Mouse (Mus musculus) cerebellum, adult 2 months (tissue): ENCODE measurements around the gene Dclk1. TPM values are rescaled to one million over a fixed set of nuclear protein-coding genes. Genes with fewer than 3 reads are reported as not detected.

Experiments used
- DNase-seq, 2 experiments: peaks; one replicate each; pipeline ENCODE4 v3.0.0; 2021
- H3K27ac ChIP-seq: fragments of 200-500 bp; 2 replicates; pipeline ENCODE4 v1.5.1; 2012; ENCODE audit warnings: low read length, control low read depth, inconsistent platforms; ENCODE audit not compliant: insufficient read depth
- H3K27me3 ChIP-seq: fragments of 200-500 bp; 2 replicates; pipeline ENCODE4 v1.6.1; 2012; ENCODE audit warnings: inconsistent platforms, mild to moderate bottlenecking, low read length, moderate library complexity; ENCODE audit not compliant: control insufficient read depth, insufficient read depth
- H3K4me1 ChIP-seq: fragments of 200-500 bp; 2 replicates; pipeline ENCODE4 v1.6.1; 2011; ENCODE audit warnings: low read length; ENCODE audit not compliant: control insufficient read depth, insufficient read depth
- H3K4me3 ChIP-seq: fragments of 200-500 bp; replicated peaks from 2 replicates; pipeline ENCODE3; 2011; ENCODE audit warnings: mild to moderate bottlenecking, low read depth, low read length, control low read depth; ENCODE audit not compliant: insufficient read depth
- CTCF ChIP-seq: fragments of 200-500 bp; IDR thresholded peaks from 2 replicates; pipeline ENCODE4 v1.5.1; 2011; ENCODE audit warnings: low read depth, mild to moderate bottlenecking, control low read depth, low read length, moderate library complexity, borderline replicate concordance; ENCODE audit not compliant: insufficient read depth
- POLR2A ChIP-seq: fragments of 200-500 bp; IDR thresholded peaks from 2 replicates; pipeline ENCODE4 v1.6.1; 2011; ENCODE audit warnings: low read length, control low read depth, borderline replicate concordance; ENCODE audit not compliant: insufficient read depth
- WGBS: fragments of 180-500 bp; shearing (Covaris S2); methylation state at CpG from one replicate; pipeline ENCODE4 v1.1.7; 2018; 5-methylcytosine and 5-hydroxymethylcytosine counted together
- polyA plus RNA-seq: library from polyadenylated mRNA; depleted of rRNA; stranded (reverse); fragments of >200 nt; gene quantifications from 2 replicates; pipeline ENCODE4 v1.2.3, GENCODE M21; 2012

Dclk1 gene
- polyA plus RNA-seq, 1 experiment = 125 TPM

- peaks cover 10% of the 10 kb centered on the region; the same call in 1 of the 2 replicates for H3K4me1 ChIP-seq
- DNase-seq = no peak
- TF ChIP-seq POLR2A = no peak
- TF ChIP-seq CTCF = no peak
- no peaks in the 10 kb centered on the region for H3K27me3 ChIP-seq
- WGBS = 59% methylated on average over 3 of the region's 3 CpGs
- H3K4me3 ChIP-seq = no peak overlapping the region
- H3K27ac ChIP-seq = no peak overlapping the region
Observed at GRCm38 (mm10) chr3:55451877-55452276, 209.7 kb downstream of the Dclk1 start.

GRCm38 (mm10) chr3:55452464-55452863 is 210.3 kb downstream of the Dclk1 start:
- Histone ChIP-seq H3K27me3 (no peaks in the 10 kb centered on the region), H3K27ac (no peak overlapping the region), H3K4me3 (no peak overlapping the region), H3K4me1 (peaks cover 5% of the 10 kb centered on the region; the same call in 1 of the 2 replicates)
- TF ChIP-seq CTCF (no peak), POLR2A (no peak)
- no peak for DNase-seq
- 94% methylated on average over 2 of the region's 2 CpGs for WGBS

- TF ChIP-seq CTCF (no peak), POLR2A (no peak)
- 57% methylated on average over 3 of the region's 3 CpGs for WGBS
- H3K4me3 ChIP-seq = no peak overlapping the region
- H3K27me3 ChIP-seq = no peaks in the 10 kb centered on the region
- H3K27ac ChIP-seq = no peak overlapping the region
- DNase-seq = peak in 1 of 2 experiments; percentile 10
- H3K4me1 ChIP-seq = peaks cover 5% of the 10 kb centered on the region; the same call in 1 of the 2 replicates
Observed at GRCm38 (mm10) chr3:55461092-55461491, 218.9 kb downstream of the Dclk1 start.

- under 1% methylated on average over 17 of the region's 17 CpGs for WGBS
- no peak for TF ChIP-seq CTCF
- peak; percentile 79; the same call in 1 of the 2 replicates for TF ChIP-seq POLR2A
Observed at GRCm38 (mm10) chr3:55461685-55462655, 219.8 kb downstream of the Dclk1 start.

GRCm38 (mm10) chr3:55462904-55463668 is 220.9 kb downstream of the Dclk1 start:
- peak overlapping the region; percentile 56 for H3K4me3 ChIP-seq

More at GRCm38 (mm10) chr3:55461685-55462655, 219.8 kb downstream of the Dclk1 start:
- H3K27ac ChIP-seq = peak overlapping the region; percentile 98
- peaks cover 5% of the 10 kb centered on the region; the same call in 1 of the 2 replicates for H3K4me1 ChIP-seq
- peak; percentile 88 to 91 for DNase-seq
- peak overlapping the region; percentile 98 for H3K4me3 ChIP-seq
- no peaks in the 10 kb centered on the region for H3K27me3 ChIP-seq

GRCm38 (mm10) chr3:55464226-55464625 is 222.1 kb downstream of the Dclk1 start:
- DNase-seq = peak; percentile 39 to 75
- 8% methylated on average over 3 of the region's 3 CpGs for WGBS
- H3K27me3 ChIP-seq = no peaks in the 10 kb centered on the region
- H3K27ac ChIP-seq = peak overlapping the region; percentile 90; the same call in 1 of the 2 replicates
- H3K4me3 ChIP-seq = peak overlapping the region; percentile 20
- no peak for TF ChIP-seq CTCF
- peak; percentile 49; the same call in 1 of the 2 replicates for TF ChIP-seq POLR2A
- peaks cover 5% of the 10 kb centered on the region; the same call in 1 of the 2 replicates for H3K4me1 ChIP-seq

More at GRCm38 (mm10) chr3:55462904-55463668, 220.9 kb downstream of the Dclk1 start:
- WGBS = 17% methylated on average over 4 of the region's 4 CpGs
- Histone ChIP-seq H3K27me3 (no peaks in the 10 kb centered on the region), H3K4me1 (peaks cover 5% of the 10 kb centered on the region; the same call in 1 of the 2 replicates), H3K27ac (peak overlapping the region; percentile 90)
- TF ChIP-seq CTCF (no peak), POLR2A (no peak)
- DNase-seq = peak; percentile 55 to 67

- Histone ChIP-seq H3K4me1 (peaks cover 5% of the 10 kb centered on the region; the same call in 1 of the 2 replicates), H3K27me3 (no peaks in the 10 kb centered on the region), H3K27ac (peak overlapping the region; percentile 69), H3K4me3 (peak overlapping the region; percentile 61)
- DNase-seq = no peak
- no peak for TF ChIP-seq POLR2A
- TF ChIP-seq CTCF = no peak
- 30% methylated on average over 8 of the region's 8 CpGs for WGBS
Observed at GRCm38 (mm10) chr3:55465785-55466184, 223.6 kb downstream of the Dclk1 start.
